Mouse (Mus musculus) neutrophil, adult 5-6 weeks (primary cell): ENCODE measurements around the gene Usp7. TPM values are rescaled to one million over a fixed set of nuclear protein-coding genes. Genes with fewer than 3 reads are reported as not detected.

Experiments
- ATAC-seq: fragments of 151-379, 151-347 bp; 2 replicates; pipeline ENCODE4 v1.8.0; 2017; ENCODE audit warnings: mild to moderate bottlenecking, moderate TSS enrichment; ENCODE audit not compliant: insufficient number of reproducible peaks, poor library complexity, low FRiP score, severe bottlenecking; ENCODE audit errors: extremely low read depth
- total RNA-seq: library from RNA; stranded (forward); fragments of 200-1000 nt; gene quantifications from 2 replicates; pipeline ENCODE4 v1.2.3, GENCODE M21; 2017

Usp7 gene
- total RNA-seq, 1 experiment from 2014 or later, result 377 TPM

- peak; percentile 45 for ATAC-seq
These were observed 124.8 kb downstream of the Usp7 start for GRCm38 (mm10) chr16:8667261-8667660.

DNA sequence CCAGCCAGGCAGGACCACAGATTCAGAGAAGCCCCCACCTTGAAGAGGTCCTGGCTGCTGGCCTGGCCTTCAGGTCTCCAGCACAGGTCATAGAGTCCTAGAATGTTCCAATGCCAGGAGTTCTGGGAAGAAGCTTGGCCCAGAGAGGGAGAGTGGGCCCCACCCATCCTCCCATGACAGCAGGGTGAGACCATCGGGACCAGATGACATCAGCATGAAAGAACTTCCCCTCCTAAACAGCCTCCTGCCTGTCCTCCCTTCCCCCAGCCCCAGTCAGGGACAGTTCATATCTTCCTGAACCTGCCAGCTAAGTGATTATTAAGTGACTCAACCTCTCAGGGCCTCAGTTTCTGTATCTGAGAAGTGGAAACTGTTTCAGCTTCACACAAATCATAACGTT, 125.7 kb downstream of the Usp7 start:
- peak; percentile 25; the same call in 1 of the 2 replicates for ATAC-seq

DNA sequence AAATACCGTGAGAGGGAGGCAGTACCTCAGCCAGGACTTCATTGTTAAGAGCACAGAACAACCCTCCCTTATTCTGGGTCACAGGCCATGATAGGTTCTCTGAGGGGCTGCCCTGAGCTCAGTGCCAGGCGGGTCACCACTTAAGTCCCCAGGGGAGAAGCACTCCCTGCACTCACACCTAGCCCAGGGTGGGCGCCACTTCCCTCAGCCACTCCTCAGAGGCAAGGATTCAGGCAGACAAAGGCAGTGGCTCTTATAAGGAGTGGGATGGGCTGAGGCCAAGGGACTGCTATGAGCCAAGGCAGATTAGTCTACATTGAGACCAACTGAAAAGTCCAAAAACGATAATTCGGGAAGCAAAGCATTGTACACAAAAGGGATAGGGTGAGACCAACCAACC, 126.7 kb downstream of the Usp7 start:
- ATAC-seq, result no peak

DNA sequence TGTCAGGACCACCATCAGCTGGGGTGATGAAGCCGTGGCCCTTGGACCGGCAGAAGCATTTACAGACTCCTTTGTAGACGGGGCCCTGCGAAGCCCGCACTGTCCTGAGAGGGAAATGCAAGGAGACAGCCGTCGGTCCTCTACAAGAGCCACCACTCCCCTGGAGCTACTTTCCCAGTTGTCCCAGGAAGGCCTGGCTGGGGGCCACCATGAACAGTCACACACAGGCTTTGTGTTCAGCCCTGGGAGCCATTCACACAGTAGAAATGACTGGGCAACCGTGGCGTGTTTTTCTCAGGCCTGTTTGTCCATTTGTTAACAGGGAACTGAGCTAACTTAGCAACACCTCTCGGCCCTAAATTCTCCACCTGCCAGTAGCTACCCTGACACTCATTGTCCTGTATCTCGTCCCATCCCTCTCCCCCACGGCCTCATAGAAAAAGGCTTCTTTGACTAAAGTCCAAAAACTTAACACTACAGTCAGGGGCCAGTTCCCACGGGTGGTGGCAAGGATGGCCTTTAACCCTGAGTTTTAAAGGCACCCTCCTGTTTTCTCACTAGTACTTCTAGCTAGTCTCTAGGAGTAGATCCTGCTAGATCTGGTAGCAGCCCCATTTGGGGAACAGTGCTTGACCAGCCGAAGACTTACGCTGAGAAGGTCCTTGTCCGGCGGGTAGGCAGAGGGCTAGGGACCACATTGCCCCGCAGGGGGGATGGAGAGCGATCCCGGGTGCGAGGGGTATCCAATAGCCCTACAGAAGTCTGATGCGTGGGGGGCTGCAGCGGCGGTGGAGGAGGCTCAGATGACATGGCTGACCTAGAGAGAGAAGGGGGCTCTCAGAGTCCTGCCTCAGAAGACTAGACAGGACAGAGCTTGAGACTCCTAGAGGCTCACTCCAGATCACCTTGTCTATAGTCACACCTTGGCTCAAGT, 128.2 kb downstream of the Usp7 start:
- ATAC-seq, result no peak

GRCm38 (mm10) chr16:8663022-8663421, 129.1 kb downstream of the Usp7 start:
- no peak for ATAC-seq

GRCm38 (mm10) chr16:8658764-8659163, 133.3 kb downstream of the Usp7 start:
- ATAC-seq, result no peak

DNA sequence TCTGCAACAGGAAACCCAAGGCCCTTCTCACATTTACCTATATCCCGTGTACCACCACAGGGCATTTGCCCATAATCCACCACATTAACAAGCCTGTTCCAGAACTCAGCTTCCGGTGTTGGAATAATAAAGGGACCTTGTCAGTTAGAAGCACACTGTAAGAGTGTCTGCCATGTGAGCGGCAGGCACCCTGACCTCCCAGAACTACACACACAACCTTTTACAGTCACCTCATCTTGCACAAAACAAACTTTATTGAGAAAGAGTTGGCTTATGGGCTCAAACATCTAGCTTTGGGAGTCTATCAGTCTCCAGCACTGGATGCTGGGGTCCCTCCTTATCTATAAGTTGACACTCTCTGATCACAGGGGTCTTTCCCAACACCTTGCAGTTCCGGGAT, 133.8 kb downstream of the Usp7 start:
- ATAC-seq, result no peak

GRCm38 (mm10) chr16:8656256-8656655, 135.9 kb downstream of the Usp7 start:
- no peak for ATAC-seq

DNA sequence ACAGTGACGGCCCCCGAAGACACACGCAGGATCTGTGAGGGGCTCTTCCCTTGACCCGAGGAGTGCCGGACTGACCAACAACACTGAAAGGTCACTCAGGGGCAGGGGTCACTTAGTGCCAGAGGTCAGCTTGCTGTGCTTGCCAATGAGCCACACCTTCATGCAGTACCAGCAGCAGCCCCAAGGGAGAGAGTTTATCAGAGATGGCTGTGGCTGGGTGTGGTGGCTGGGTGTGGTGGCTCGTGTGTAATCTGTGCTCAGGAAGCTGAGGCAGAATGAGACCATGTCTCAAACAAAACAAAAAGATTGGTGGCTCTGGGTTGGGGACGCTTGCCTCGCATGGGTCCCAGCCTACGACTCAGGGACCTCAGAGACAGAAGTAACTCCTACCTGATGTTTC, 136.5 kb downstream of the Usp7 start:
- no peak for ATAC-seq

DNA sequence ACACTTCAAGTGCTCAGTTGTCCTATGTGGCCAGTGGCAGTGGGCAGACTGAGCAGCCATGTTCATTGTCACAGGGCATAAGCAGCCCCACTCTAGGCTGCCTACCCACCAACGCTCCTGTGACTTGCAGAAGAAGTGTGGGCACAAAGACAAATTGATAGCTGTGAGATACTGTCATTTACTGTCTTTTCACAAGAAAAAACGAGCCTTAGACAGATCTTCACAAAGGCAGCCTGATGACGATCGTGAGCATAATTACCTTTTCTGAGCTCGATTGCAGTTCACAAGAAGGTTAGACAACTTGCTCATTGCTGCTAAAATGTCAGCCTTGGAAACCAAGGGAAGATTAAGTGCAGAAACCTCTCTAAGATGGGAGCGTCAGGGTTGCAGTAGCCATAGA, 137.0 kb downstream of the Usp7 start:
- ATAC-seq, result no peak

- no peak for ATAC-seq
These were observed 142.1 kb downstream of the Usp7 start for GRCm38 (mm10) chr16:8650007-8650406.

- ATAC-seq, result no peak
These were observed 146.6 kb downstream of the Usp7 start for GRCm38 (mm10) chr16:8645546-8645945.

GRCm38 (mm10) chr16:8643855-8644254, 148.3 kb downstream of the Usp7 start:
- ATAC-seq, result peak; percentile 93

Other genes with a start within 250 kb of the Usp7 start
- 55.2 and 58.0 TPM in 2 replicates for gene Pmm2, start 154.6 kb downstream of the Usp7 start, total RNA-seq
- 11.6 and 13.3 TPM in 2 replicates for gene Tmem186, start 154.6 kb downstream of the Usp7 start, total RNA-seq
- gene Carhsp1, start 120.2 kb downstream of the Usp7 start, total RNA-seq, result 75.4 and 77.4 TPM in 2 replicates
- not detected in 2 replicates for gene Gm5767, start 111.5 kb downstream of the Usp7 start, total RNA-seq
- gene 1810013L24Rik, start 37.8 kb upstream of the Usp7 start, total RNA-seq, result 185 and 198 TPM in 2 replicates